Mouse (Mus musculus): ENCODE measurements around the gene Acap1. TPM values are rescaled to one million over a fixed set of nuclear protein-coding genes. Genes with fewer than 3 reads are reported as not detected.
"Not testable (repeated sequence)": the region's sequence is repeated elsewhere in the genome, so short reads cannot be mapped to it uniquely, and the experiment has no call there.

The Acap1 gene
- polyA plus RNA-seq, 1 experiment from 2014 or later, result 0.48 TPM

- ATAC-seq, result no peak
- Histone ChIP-seq H3K4me1 (replicated peaks) (peaks cover 21% of the 10 kb centered on the region), H3K9me3 (no peaks in the 10 kb centered on the region), H3K9ac (replicated peaks) (no peak overlapping the region), H3K27ac (no peak overlapping the region), H3K4me3 (replicated peaks) (no peak overlapping the region), H3K4me2 (replicated peaks) (no peak overlapping the region), H3K36me3 (no peaks in the 10 kb centered on the region), H3K27me3 (peaks cover 32% of the 10 kb centered on the region)
- WGBS, result 82% methylated on average over 4 of the region's 4 CpGs
These were observed 37.7 kb upstream of the Acap1 start for GRCm38 (mm10) chr11:69933066-69933465.

DNA sequence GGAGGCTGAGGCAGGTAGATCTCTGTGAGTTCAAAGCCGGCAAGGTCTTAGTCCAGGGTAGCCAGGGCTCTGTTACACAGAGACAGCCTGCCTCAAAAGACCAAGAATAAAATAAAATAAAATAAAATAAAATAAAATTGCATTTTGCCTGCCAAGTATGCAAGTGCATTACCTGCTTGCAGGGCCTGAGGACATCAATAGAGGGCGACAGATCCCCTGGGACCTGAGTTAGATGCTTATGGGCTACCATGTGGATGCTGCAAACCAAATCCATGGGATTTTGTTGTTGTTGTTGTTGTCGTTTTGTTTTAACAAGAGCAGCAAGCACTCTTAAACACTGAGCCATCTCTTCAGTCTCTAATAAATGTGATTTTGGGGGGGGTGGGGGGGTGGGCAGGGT, 36.9 kb upstream of the Acap1 start:
- Histone ChIP-seq H3K36me3 (no peaks in the 10 kb centered on the region), H3K27me3 (peaks cover 23% of the 10 kb centered on the region), H3K27ac (no peak overlapping the region), H3K4me1 (replicated peaks) (peaks cover 19% of the 10 kb centered on the region), H3K4me2 (replicated peaks) (no peak overlapping the region), H3K4me3 (replicated peaks) (no peak overlapping the region), H3K9ac (replicated peaks) (no peak overlapping the region), H3K9me3 (no peaks in the 10 kb centered on the region)
- 42% methylated on average over 3 of the region's 3 CpGs for WGBS
- ATAC-seq, result no peak

- 77% methylated on average over 8 of the region's 8 CpGs for WGBS
- Histone ChIP-seq H3K36me3 (no peaks in the 10 kb centered on the region), H3K4me2 (replicated peaks) (no peak overlapping the region), H3K27ac (no peak overlapping the region), H3K27me3 (peaks cover 19% of the 10 kb centered on the region), H3K9ac (replicated peaks) (no peak overlapping the region), H3K4me3 (replicated peaks) (no peak overlapping the region), H3K9me3 (no peaks in the 10 kb centered on the region), H3K4me1 (replicated peaks) (peaks cover 15% of the 10 kb centered on the region)
- no peak for ATAC-seq
These were observed 36.4 kb upstream of the Acap1 start for GRCm38 (mm10) chr11:69931769-69932168.

- no peak for ATAC-seq
- H3K4me3 ChIP-seq (replicated peaks), result no peak overlapping the region
- 83% methylated on average over 3 of the region's 3 CpGs for WGBS
These were observed 35.7 kb upstream of the Acap1 start for GRCm38 (mm10) chr11:69930967-69931537.

GRCm38 (mm10) chr11:69930176-69930575, 34.8 kb upstream of the Acap1 start:
- not testable (repeated sequence) for H3K9ac ChIP-seq (replicated peaks); H3K4me3 ChIP-seq (replicated peaks); H3K36me3 ChIP-seq; H3K4me2 ChIP-seq (replicated peaks); H3K9me3 ChIP-seq; ATAC-seq; H3K4me1 ChIP-seq (replicated peaks); H3K27me3 ChIP-seq; H3K27ac ChIP-seq
- 91% methylated on average over 8 of the region's 8 CpGs for WGBS

More at GRCm38 (mm10) chr11:69930967-69931537, 35.7 kb upstream of the Acap1 start:
- Histone ChIP-seq H3K36me3 (no peaks in the 10 kb centered on the region), H3K9ac (replicated peaks) (no peak overlapping the region), H3K27ac (no peak overlapping the region), H3K9me3 (no peaks in the 10 kb centered on the region), H3K4me2 (replicated peaks) (no peak overlapping the region), H3K27me3 (peaks cover 11% of the 10 kb centered on the region; the same call in 1 of the 2 replicates), H3K4me1 (replicated peaks) (peaks cover 7% of the 10 kb centered on the region)

DNA sequence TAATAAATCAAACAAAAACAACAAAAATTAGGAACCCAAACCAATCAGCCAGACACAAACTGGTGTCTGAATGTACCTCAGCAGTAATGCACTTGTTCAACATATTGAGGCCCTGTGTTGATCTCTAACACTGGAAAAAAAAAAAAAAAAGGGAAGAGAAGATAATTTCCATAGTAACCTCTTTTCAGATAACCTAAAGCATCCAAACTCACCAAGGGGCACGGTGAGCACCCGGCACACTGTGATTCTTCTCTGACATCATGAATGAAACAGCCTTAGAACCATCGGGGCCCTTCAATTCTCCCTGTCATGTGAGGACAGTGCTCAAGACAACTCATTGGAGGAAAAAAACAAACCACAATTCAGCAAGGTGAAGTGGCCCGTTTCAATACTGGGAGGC, 34.4 kb upstream of the Acap1 start:
- H3K4me1 ChIP-seq (replicated peaks), result no peaks in the 10 kb centered on the region
- H3K9me3 ChIP-seq, result no peaks in the 10 kb centered on the region
- 85% methylated on average over 4 of the region's 4 CpGs for WGBS
- no peak overlapping the region for H3K4me2 ChIP-seq (replicated peaks)
- no peak for ATAC-seq
- no peak overlapping the region for H3K27ac ChIP-seq
- H3K27me3 ChIP-seq, result peaks cover 3% of the 10 kb centered on the region; the same call in 1 of the 2 replicates
- H3K9ac ChIP-seq (replicated peaks), result no peak overlapping the region
- no peaks in the 10 kb centered on the region for H3K36me3 ChIP-seq
- no peak overlapping the region for H3K4me3 ChIP-seq (replicated peaks)

GRCm38 (mm10) chr11:69927501-69927900, 32.2 kb upstream of the Acap1 start:
- no peak overlapping the region for H3K4me3 ChIP-seq (replicated peaks)
- peaks cover 5% of the 10 kb centered on the region for H3K4me1 ChIP-seq (replicated peaks)
- no peak overlapping the region for H3K4me2 ChIP-seq (replicated peaks)
- H3K9ac ChIP-seq (replicated peaks), result no peak overlapping the region
- H3K36me3 ChIP-seq, result no peaks in the 10 kb centered on the region
- H3K9me3 ChIP-seq, result no peaks in the 10 kb centered on the region
- no peaks in the 10 kb centered on the region for H3K27me3 ChIP-seq
- 90% methylated on average over 2 of the region's 2 CpGs for WGBS
- no peak for ATAC-seq
- no peak overlapping the region for H3K27ac ChIP-seq

GRCm38 (mm10) chr11:69922796-69923195, 27.5 kb upstream of the Acap1 start:
- Histone ChIP-seq H3K4me1 (replicated peaks) (peaks cover 29% of the 10 kb centered on the region), H3K27ac (0 out of 2 replicates have a peak overlapping the region, but pooled peaks have one; percentile 91), H3K36me3 (peaks cover 14% of the 10 kb centered on the region), H3K4me3 (replicated peaks) (0 out of 2 replicates have a peak overlapping the region, but pooled peaks have one; percentile 6), H3K9ac (replicated peaks) (peak overlapping the region; percentile 42; the same call in 1 of the 2 replicates), H3K27me3 (no peaks in the 10 kb centered on the region), H3K4me2 (replicated peaks) (no peak overlapping the region), H3K9me3 (no peaks in the 10 kb centered on the region)
- WGBS, result 74% methylated on average over 3 of the region's 3 CpGs
- ATAC-seq, result no peak

DNA sequence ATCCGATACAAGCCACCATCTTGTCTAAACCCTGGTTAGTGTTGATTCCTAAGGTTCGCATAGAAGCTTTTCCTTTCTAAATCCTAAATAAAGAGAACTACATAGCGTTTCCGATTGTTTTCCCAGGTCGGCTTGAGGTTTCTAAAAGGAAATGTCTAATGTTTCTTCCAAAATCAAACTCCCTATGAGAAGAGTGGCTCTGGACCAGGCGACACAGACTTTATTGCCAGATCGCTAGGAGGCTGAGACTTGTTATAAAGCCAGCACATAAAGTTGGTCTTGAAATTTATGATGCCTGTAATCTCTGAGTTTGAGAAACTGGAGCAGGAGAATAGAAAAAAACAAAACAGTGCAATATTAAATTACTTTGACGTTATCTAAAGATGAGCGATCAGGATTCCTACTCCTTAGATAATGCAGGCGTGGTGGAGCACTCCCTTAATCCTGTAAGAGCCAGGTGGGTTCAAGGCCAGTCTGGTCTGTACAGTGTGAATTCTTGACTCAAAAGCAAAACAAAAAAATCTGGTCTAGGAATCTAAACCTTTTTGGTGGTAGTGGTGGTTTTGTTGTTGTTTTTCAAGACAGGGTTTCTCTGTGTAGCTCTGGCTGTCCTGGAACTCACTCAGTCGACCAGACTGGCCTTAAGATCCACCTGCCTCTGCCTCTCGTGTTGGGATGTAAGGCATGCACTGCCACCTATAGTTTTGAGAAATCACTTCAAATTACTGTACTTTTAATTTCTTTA, 26.8 kb upstream of the Acap1 start:
- Histone ChIP-seq H3K36me3 (peaks cover 20% of the 10 kb centered on the region), H3K9ac (replicated peaks) (peak overlapping the region; percentile 67), H3K4me3 (replicated peaks) (peak overlapping the region; percentile 89), H3K9me3 (no peaks in the 10 kb centered on the region), H3K27ac (peak overlapping the region; percentile 91), H3K4me2 (replicated peaks) (peak overlapping the region; percentile 56), H3K27me3 (no peaks in the 10 kb centered on the region), H3K4me1 (replicated peaks) (peaks cover 29% of the 10 kb centered on the region)
- ATAC-seq, result no peak
- 2% methylated on average over 12 of the region's 12 CpGs for WGBS

DNA sequence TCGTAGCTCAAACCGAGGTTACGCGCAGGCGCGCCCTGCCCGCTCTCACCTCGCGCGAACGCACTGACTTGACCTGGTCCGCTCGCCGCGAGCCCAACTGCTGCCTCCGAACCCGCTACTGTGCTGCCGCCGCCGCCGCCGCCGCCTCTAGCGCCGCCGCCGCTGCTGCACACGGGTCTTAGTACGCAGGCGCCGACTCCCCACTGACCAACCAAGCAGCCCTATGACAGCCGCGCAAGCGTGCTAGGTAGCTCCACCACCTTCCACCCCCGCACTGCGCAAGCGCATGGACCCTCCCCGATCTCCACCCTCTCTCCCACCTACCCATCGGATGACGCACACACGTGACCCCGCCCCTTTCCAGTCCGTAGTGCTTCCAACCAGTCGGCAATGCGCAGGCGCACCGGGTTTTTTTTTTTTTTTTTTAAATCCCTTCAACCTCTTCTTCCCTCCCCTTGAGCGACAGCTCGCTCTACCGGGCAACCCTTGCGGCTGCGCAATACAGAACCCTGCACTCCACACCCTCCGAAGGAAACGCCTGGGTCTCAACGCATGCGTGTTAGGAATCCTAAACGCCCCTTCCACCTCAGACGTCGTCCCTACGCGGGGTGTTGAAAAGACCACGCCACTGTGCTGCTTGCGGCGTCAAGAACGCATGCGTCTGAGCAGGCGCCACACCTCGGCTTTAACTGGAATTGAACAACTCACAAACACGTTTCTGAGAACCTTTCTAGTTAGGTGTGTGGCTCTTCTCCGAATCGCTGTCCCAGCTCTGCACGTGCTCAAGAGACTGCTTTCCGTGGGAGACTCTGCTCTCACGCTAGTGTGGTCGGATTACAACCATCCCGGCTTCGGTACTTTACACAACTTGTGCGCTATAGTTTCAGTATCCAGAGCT, 26.0 kb upstream of the Acap1 start, which contains the start of gene Eif5a:
Eif5a (minus strand) TSS at position 845 of the 898 bp plus-strand sequence.
- peak; percentile 97 for ATAC-seq
- under 1% methylated on average over 78 of the region's 78 CpGs for WGBS
- peak within 1 kb of the TSS; percentile 91 for H3K4me2 ChIP-seq (replicated peaks)
- H3K36me3 ChIP-seq, result peaks cover 28% of the 10 kb centered on the region
- H3K4me3 ChIP-seq (replicated peaks), result peak within 1 kb of the TSS; percentile 89
- H3K27ac ChIP-seq, result peak within 1 kb of the TSS; percentile 92
- H3K4me1 ChIP-seq (replicated peaks), result peaks cover 30% of the 10 kb centered on the region
- H3K9ac ChIP-seq (replicated peaks), result peak within 1 kb of the TSS; percentile 92
- H3K27me3 ChIP-seq, result no peaks in the 10 kb centered on the region
- no peaks in the 10 kb centered on the region for H3K9me3 ChIP-seq

- no peaks in the 10 kb centered on the region for H3K27me3 ChIP-seq
- H3K36me3 ChIP-seq, result peaks cover 37% of the 10 kb centered on the region
- H3K27ac ChIP-seq, result peak overlapping the region; percentile 92
- ATAC-seq, result peak; percentile 62
- H3K9ac ChIP-seq (replicated peaks), result peak overlapping the region; percentile 92
- H3K4me1 ChIP-seq (replicated peaks), result peaks cover 39% of the 10 kb centered on the region
- peak overlapping the region; percentile 89 for H3K4me3 ChIP-seq (replicated peaks)
- peak overlapping the region; percentile 91 for H3K4me2 ChIP-seq (replicated peaks)
- WGBS, result under 1% methylated on average over 46 of the region's 65 CpGs
- H3K9me3 ChIP-seq, result no peaks in the 10 kb centered on the region
These were observed 25.1 kb upstream of the Acap1 start for GRCm38 (mm10) chr11:69920266-69921031.

All from midbrain, embryonic 13.5 days (tissue).